Mouse (Mus musculus) CH12F3 (cell line): ENCODE measurements around the gene Sim1.

Experiments used
- in situ Hi-C: fragments of 300-500 bp; cut with MboI; formaldehyde crosslinking; loops from 2 replicates; pipeline ENCODE4 v1.14.3; 2020; ENCODE audit warnings: low sequenced_read_pairs

The Sim1 gene

GRCm38 (mm10) chr10:51023308-51024279 lies 129.0 kb downstream of the Sim1 start:
- in situ Hi-C loops, result no loop called here
